Mouse (Mus musculus) lung, postnatal 0 days (tissue): Measurements from ENCODE around the gene Mfap3.

Experiments
- CTCF ChIP-seq: IDR thresholded peaks from 2 replicates; pipeline ENCODE4 v1.5.1; 2016; ENCODE audit warnings: antibody characterized with exemption, mild to moderate bottlenecking
- EP300 ChIP-seq: IDR thresholded peaks from 2 replicates; pipeline ENCODE4 v1.6.1; 2016; ENCODE audit warnings: antibody characterized with exemption, mild to moderate bottlenecking, control low read depth

DNA sequence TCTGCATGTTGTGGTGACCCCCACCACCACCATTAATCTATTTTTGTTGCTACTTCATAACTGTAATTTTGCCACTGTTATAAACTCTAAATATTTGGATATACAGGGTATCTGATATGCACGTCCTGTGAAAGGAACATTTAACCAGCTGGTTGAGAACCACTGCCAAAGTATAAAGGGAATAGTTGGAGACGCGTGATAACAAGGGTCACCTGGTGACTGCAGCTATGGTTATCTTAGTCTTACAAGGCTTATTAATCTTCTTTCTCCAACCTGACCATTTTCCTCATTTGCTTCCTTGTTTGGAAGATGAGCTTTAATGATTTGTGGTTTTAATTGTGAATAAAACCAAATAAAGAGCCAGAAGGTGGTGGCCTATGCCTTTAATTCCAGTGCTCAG, 5.0 kb downstream of the Mfap3 start:
- no peak for TF ChIP-seq CTCF
- no peak for TF ChIP-seq EP300
